Mouse (Mus musculus) mouse embryonic stem cell (cell line): ENCODE results near the gene Coro2b.

Experiments used
- in situ Hi-C, 2 experiments: fragments of 300-500 bp; cut with MboI; formaldehyde crosslinking; loops; 1 replicate in 1 of 2; 3 replicates in 1 of 2; pipeline ENCODE4 v1.14.3; 2019 to 2020; ENCODE audit warnings: low sequenced_read_pairs in 2 of 2, low pct_unique_long_range_greater_than_20kb in 1 of 2, mixed read lengths in 1 of 2; ENCODE audit not compliant: unreplicated experiment in 1 of 2

Gene Coro2b

GRCm38 (mm10) chr9:62497135-62498092, 39.4 kb downstream of the Coro2b start:
- in situ Hi-C loops: no loop called here

GRCm38 (mm10) chr9:62492306-62492990, 44.4 kb downstream of the Coro2b start:
- in situ Hi-C loops: no loop called here

GRCm38 (mm10) chr9:62491611-62492010, 45.2 kb downstream of the Coro2b start:
- in situ Hi-C loops: no loop called here

- in situ Hi-C loops: no loop called here
Measured at GRCm38 (mm10) chr9:62491104-62491503, 45.7 kb downstream of the Coro2b start.

- in situ Hi-C loops: no loop called here
Measured at GRCm38 (mm10) chr9:62484107-62484506, 52.7 kb downstream of the Coro2b start.

- in situ Hi-C loops: no loop called here
Measured at GRCm38 (mm10) chr9:62482788-62483187, 54.1 kb downstream of the Coro2b start.

GRCm38 (mm10) chr9:62480898-62481642, 55.8 kb downstream of the Coro2b start:
- in situ Hi-C loops: no loop called here

- in situ Hi-C loops: no loop called here
Measured at GRCm38 (mm10) chr9:62480149-62480548, 56.7 kb downstream of the Coro2b start.

GRCm38 (mm10) chr9:62476782-62477487, 59.9 kb downstream of the Coro2b start:
- in situ Hi-C loops: no loop called here

GRCm38 (mm10) chr9:62474206-62474605, 62.6 kb downstream of the Coro2b start:
- in situ Hi-C loops: loop anchor here (5.0 kb wide), 2 partner anchors 58 to 78 kb away; no protein-coding TSS in a partner anchor

GRCm38 (mm10) chr9:62471541-62472189, 65.2 kb downstream of the Coro2b start:
- in situ Hi-C loops: loop anchor here (5.0 kb wide), 2 partner anchors 61 to 81 kb away; no protein-coding TSS in a partner anchor

- in situ Hi-C loops: loop anchor here (5.0 kb wide), 2 partner anchors 61 to 81 kb away; no protein-coding TSS in a partner anchor
Measured at GRCm38 (mm10) chr9:62471041-62471440, 65.8 kb downstream of the Coro2b start.

GRCm38 (mm10) chr9:62470398-62470797, 66.4 kb downstream of the Coro2b start:
- in situ Hi-C loops: loop anchor here (5.0 kb wide), 2 partner anchors 62 to 82 kb away; no protein-coding TSS in a partner anchor

GRCm38 (mm10) chr9:62469696-62470095, 67.1 kb downstream of the Coro2b start:
- in situ Hi-C loops: loop anchor here (5.0 kb wide), 3 partner anchors 42 to 83 kb away; no protein-coding TSS in a partner anchor

GRCm38 (mm10) chr9:62469143-62469542, 67.7 kb downstream of the Coro2b start:
- in situ Hi-C loops: loop anchor here in 1 of 2 experiments (5.0 kb wide), 1 partner anchor 42 kb away; no protein-coding TSS in a partner anchor

- in situ Hi-C loops: loop anchor here in 1 of 2 experiments (5.0 kb wide), 1 partner anchor 40 kb away; no protein-coding TSS in a partner anchor
Measured at GRCm38 (mm10) chr9:62467413-62467784, 69.4 kb downstream of the Coro2b start.

- in situ Hi-C loops: loop anchor here in 1 of 2 experiments (5.0 kb wide), 1 partner anchor 40 kb away; no protein-coding TSS in a partner anchor
Measured at GRCm38 (mm10) chr9:62466742-62467412, 70.0 kb downstream of the Coro2b start.
